Mouse (Mus musculus): Measurements from ENCODE around the gene Hspb1.

DNA sequence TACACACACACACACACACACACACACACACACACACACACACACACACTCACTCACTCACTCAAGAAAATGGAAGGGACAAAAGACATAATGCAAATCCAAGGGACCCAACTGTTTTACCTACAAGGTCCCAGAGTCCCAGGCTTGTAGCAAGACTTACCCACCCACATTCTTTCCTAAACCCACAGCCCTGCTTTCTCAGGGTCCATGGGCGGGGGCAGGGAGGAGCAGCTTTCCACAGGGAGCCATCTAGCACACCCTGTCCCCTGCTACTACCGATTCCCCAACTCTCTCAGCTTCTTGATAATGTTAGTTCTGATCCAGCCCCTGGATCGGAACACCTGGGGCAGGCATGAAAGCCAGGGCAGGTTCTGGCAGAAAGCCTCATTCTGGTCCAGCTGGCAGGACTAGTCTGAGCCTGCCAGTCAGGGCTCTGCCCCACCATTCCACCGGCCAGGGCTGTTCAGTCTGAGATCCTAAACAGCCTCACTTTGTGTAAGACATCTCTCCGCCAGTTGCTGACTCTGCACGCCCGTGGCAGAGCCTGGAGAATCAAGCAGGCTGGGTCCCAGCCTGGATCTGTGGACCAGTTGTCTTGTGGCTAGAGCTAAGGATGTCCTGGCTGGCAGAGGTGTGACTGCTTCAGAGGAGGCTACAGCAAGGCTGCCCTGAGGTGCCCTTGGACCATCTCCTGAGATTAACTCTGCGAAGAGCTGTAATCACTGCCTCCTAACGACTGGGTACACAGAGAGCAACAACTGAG, 5.1 kb downstream of the Hspb1 start:
- TF ChIP-seq TAL1 (IDR thresholded peaks at IDR 0.05; ENCODE audit: low read length) (no peak), GATA1 (IDR thresholded peaks at IDR 0.05; ENCODE audit: low read length) (no peak)
